Mouse (Mus musculus): Measurements from ENCODE around the gene Yipf6. TPM values are rescaled to one million over a fixed set of nuclear protein-coding genes. Genes with fewer than 3 reads are reported as not detected.
"Not testable (repeated sequence)": the region's sequence is repeated elsewhere in the genome, so short reads cannot be mapped to it uniquely, and the experiment has no call there.

The Yipf6 gene
- polyA plus RNA-seq, 1 experiment from 2014 or later, result 19.6 TPM

GRCm38 (mm10) chrX:98958287-98958686 lies 22.2 kb downstream of the Yipf6 start:
- no peaks in the 10 kb centered on the region for H3K9me3 ChIP-seq (replicated peaks)
- H3K9ac ChIP-seq, result no peak overlapping the region
- no peak overlapping the region for H3K27ac ChIP-seq (ENCODE audit: poor library complexity, severe bottlenecking)
- 80% methylated on average over 9 of the region's 9 CpGs for WGBS
- no peak overlapping the region for H3K4me2 ChIP-seq
- H3K4me3 ChIP-seq, result no peak overlapping the region
- H3K36me3 ChIP-seq, result no peaks in the 10 kb centered on the region
- no peaks in the 10 kb centered on the region for H3K4me1 ChIP-seq (replicated peaks)
- H3K27me3 ChIP-seq (replicated peaks), result no peaks in the 10 kb centered on the region
- no peak for ATAC-seq (ENCODE audit: insufficient number of reproducible peaks, low FRiP score)

DNA sequence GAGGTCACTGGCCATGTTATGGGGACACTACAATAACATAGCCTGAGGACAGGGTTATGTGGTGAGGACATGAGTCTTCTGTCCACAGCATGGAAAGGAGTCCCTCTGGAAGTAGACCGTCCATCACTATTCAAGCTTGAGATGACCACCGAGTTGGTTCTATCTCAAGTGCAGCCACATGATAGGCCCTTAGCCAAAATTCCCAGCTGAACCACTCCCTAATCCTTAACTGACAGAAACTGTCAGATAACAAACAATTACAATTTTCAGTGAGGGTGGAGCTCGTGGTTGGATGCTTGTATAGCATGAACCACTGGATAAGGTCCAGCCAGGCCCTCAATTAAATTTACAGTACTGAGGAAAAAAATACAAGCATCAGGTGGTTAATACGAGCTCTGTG lies 22.9 kb downstream of the Yipf6 start:
- no peak for ATAC-seq (ENCODE audit: insufficient number of reproducible peaks, low FRiP score)
- no peaks in the 10 kb centered on the region for H3K4me1 ChIP-seq (replicated peaks)
- WGBS, result 45% methylated on average over 4 of the region's 4 CpGs
- no peak overlapping the region for H3K4me2 ChIP-seq
- no peak overlapping the region for H3K9ac ChIP-seq
- H3K36me3 ChIP-seq, result no peaks in the 10 kb centered on the region
- H3K27me3 ChIP-seq (replicated peaks), result no peaks in the 10 kb centered on the region
- H3K9me3 ChIP-seq (replicated peaks), result no peaks in the 10 kb centered on the region
- H3K27ac ChIP-seq (ENCODE audit: poor library complexity, severe bottlenecking), result no peak overlapping the region
- no peak overlapping the region for H3K4me3 ChIP-seq

GRCm38 (mm10) chrX:98963742-98964141 lies 27.6 kb downstream of the Yipf6 start:
- Histone ChIP-seq H3K9ac (no peak overlapping the region), H3K36me3 (no peaks in the 10 kb centered on the region), H3K9me3 (replicated peaks) (no peaks in the 10 kb centered on the region), H3K4me1 (replicated peaks) (no peaks in the 10 kb centered on the region), H3K27ac (ENCODE audit: poor library complexity, severe bottlenecking) (no peak overlapping the region), H3K4me2 (no peak overlapping the region), H3K27me3 (replicated peaks) (no peaks in the 10 kb centered on the region), H3K4me3 (no peak overlapping the region)
- no peak for ATAC-seq (ENCODE audit: insufficient number of reproducible peaks, low FRiP score)

DNA sequence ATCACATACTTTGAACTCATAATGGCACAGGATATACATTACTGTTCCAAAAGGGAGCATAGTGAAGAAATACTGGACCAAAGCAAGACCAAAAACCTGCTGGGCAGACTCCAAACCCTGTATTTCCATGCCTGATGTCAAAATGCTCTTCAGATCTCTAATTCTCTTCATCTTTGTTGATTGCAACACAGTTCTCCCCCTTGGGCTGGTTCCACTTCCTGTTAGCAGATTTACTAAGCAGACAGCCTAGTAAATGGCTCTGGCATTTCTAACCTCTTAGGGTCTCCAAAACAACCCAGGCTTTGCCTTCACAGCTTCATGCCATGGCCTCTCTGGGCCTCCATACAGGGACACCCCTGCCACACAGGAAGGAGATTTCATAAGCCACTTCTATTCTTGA lies 28.4 kb downstream of the Yipf6 start:
- Histone ChIP-seq H3K4me2 (no peak overlapping the region), H3K27ac (ENCODE audit: poor library complexity, severe bottlenecking) (no peak overlapping the region), H3K36me3 (no peaks in the 10 kb centered on the region), H3K4me1 (replicated peaks) (no peaks in the 10 kb centered on the region), H3K4me3 (no peak overlapping the region), H3K9me3 (replicated peaks) (no peaks in the 10 kb centered on the region), H3K27me3 (replicated peaks) (no peaks in the 10 kb centered on the region), H3K9ac (no peak overlapping the region)
- ATAC-seq (ENCODE audit: insufficient number of reproducible peaks, low FRiP score), result no peak

GRCm38 (mm10) chrX:98986611-98987010 lies 50.5 kb downstream of the Yipf6 start:
- not testable (repeated sequence) for H3K27me3 ChIP-seq (replicated peaks); H3K27ac ChIP-seq (ENCODE audit: poor library complexity, severe bottlenecking); H3K4me1 ChIP-seq (replicated peaks); H3K4me3 ChIP-seq; H3K9me3 ChIP-seq (replicated peaks); H3K4me2 ChIP-seq; H3K9ac ChIP-seq; ATAC-seq (ENCODE audit: insufficient number of reproducible peaks, low FRiP score); H3K36me3 ChIP-seq
- WGBS, result 44% methylated on average over 5 of the region's 5 CpGs

- no peaks in the 10 kb centered on the region for H3K27me3 ChIP-seq (replicated peaks)
- 0 out of 2 replicates have a peak, but pooled peaks cover 4% of the 10 kb centered on the region for H3K4me1 ChIP-seq (replicated peaks)
- no peak for ATAC-seq (ENCODE audit: insufficient number of reproducible peaks, low FRiP score)
- 38% methylated on average over 6 of the region's 6 CpGs for whole genome bisulfite sequencing
- no peak overlapping the region for H3K4me3 ChIP-seq
- H3K27ac ChIP-seq (ENCODE audit: poor library complexity, severe bottlenecking), result no peak overlapping the region
- no peaks in the 10 kb centered on the region for H3K36me3 ChIP-seq
- H3K9me3 ChIP-seq (replicated peaks), result no peaks in the 10 kb centered on the region
- H3K4me2 ChIP-seq, result no peak overlapping the region
- H3K9ac ChIP-seq, result no peak overlapping the region
Observed at GRCm38 (mm10) chrX:98989574-98989973, 53.5 kb downstream of the Yipf6 start.

Other genes with a start within 250 kb of the Yipf6 start
- 11.0 and 11.2 TPM in 2 replicates for gene Ophn1, start 45.3 kb upstream of the Yipf6 start, polyA plus RNA-seq (2016; fragmentation: Nextera tagmentation; extraction: Ambion mirVana)
- gene Stard8, start 66.9 kb downstream of the Yipf6 start, polyA plus RNA-seq (2016; fragmentation: Nextera tagmentation; extraction: Ambion mirVana), result 19.8 and 19.9 TPM in 2 replicates
- gene Efnb1, start 199.8 kb downstream of the Yipf6 start, polyA plus RNA-seq (2016; fragmentation: Nextera tagmentation; extraction: Ambion mirVana), result 25.3 and 29.0 TPM in 2 replicates

Measured in heart, embryonic 12.5 days (tissue).